In the genomic region with DNA sequence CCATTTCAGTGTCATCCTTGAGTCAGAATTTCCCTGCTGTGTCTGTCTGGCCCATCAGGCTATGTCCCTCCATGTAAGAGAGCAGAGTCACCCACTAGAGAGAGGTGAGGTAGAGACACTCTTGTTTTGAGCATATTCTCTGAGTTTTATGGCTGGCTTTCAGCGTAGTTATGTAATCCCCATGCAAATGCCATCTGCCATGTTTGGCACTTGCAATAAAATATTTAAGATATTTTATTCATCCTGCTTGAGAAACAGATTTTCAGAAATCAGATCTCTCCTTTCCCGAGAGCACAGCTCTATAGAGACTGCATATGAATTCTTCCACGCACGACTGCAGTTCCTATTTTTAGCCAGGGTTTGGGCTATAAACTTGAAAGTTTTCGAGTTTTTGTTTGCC, we compare ENCODE assay signal across 15 mouse cellular contexts.
DNase-seq lines count a peak whose midpoint lies in the region; ATAC-seq and TF ChIP-seq lines count a peak whose summit lies in the region.
"Had no signal": no experiment of that assay in that cellular context is flagged by ENCODE, and none has a peak within 500 bp of the region (broad histone marks: within the 10 kb centered on the region; RNA-seq: fewer than 3 reads in every experiment).

No protein-coding gene starts in this region.

- WGBS in limb, embryonic 14.5 days = 43% methylated on average over 5 of the region's 5 CpGs
- WGBS in limb, embryonic 10.5 days = 91% methylated on average over 5 of the region's 5 CpGs

- no peaks in the 10 kb centered on the region for H3K9me3 ChIP-seq in limb, embryonic 14.5 days (ENCODE audit: control insufficient read depth, low read length)
- no peaks in the 10 kb centered on the region for H3K9me3 ChIP-seq in limb, embryonic 10.5 days (replicated peaks)
- H3K9me3 ChIP-seq: hindbrain, embryonic 10.5 days; limb, embryonic 15.5 days; midbrain, embryonic 10.5 days had no signal

- H3K4me2 ChIP-seq in limb, embryonic 14.5 days (replicated peaks; ENCODE audit: low read depth, low read length, severe bottlenecking) = no peak overlapping the region
- H3K4me2 ChIP-seq: heart, embryonic 11.5 days; limb, embryonic 15.5 days had no signal

- no peak overlapping the region for H3K9ac ChIP-seq in limb, embryonic 14.5 days (ENCODE audit: low read depth, low read length, severe bottlenecking)
- H3K9ac ChIP-seq: limb, embryonic 15.5 days had no signal

- ATAC-seq in limb, embryonic 14.5 days (ENCODE audit: low FRiP score, low read depth) = 0 out of 2 replicates have a peak, but pooled peaks have one; percentile 34
- ATAC-seq in activated CD4-positive, CD25-positive, alpha-beta regulatory T cell, adult 4 months = no peak

- no peaks in the 10 kb centered on the region for H3K27me3 ChIP-seq in limb, embryonic 14.5 days (ENCODE audit: control insufficient read depth, insufficient read depth, low read length)
- no peaks in the 10 kb centered on the region for H3K27me3 ChIP-seq in limb, embryonic 10.5 days (ENCODE audit: low read depth, poor library complexity, severe bottlenecking)
- H3K27me3 ChIP-seq: limb, embryonic 15.5 days had no signal

- H3K4me1 ChIP-seq in limb, embryonic 14.5 days (ENCODE audit: control insufficient read depth, insufficient read depth, low read length) = 0 out of 2 replicates have a peak, but pooled peaks cover 3% of the 10 kb centered on the region
- no peaks in the 10 kb centered on the region for H3K4me1 ChIP-seq in limb, embryonic 10.5 days
- H3K4me1 ChIP-seq in cortical plate, adult 2 months (ENCODE audit: control insufficient read depth, insufficient read depth, low read length) = peaks cover 3% of the 10 kb centered on the region
- H3K4me1 ChIP-seq: hindbrain, embryonic 10.5 days; limb, embryonic 15.5 days; midbrain, embryonic 10.5 days had no signal

- TF ChIP-seq CTCF in cortical plate, adult 2 months (IDR thresholded peaks at IDR 0.05; ENCODE audit: extremely low read depth, insufficient read depth, low read length) = no peak

- no peak for TF ChIP-seq POLR2A in limb, embryonic 14.5 days (IDR thresholded peaks at IDR 0.05; ENCODE audit: borderline replicate concordance, extremely low read depth, insufficient read depth, insufficient read length)
- no peak for TF ChIP-seq POLR2A in cortical plate, adult 2 months (IDR thresholded peaks at IDR 0.05; ENCODE audit: extremely low read depth, insufficient read depth, low read length)

- H3K4me3 ChIP-seq in limb, embryonic 14.5 days (replicated peaks; ENCODE audit: low read length) = no peak overlapping the region
- no peak overlapping the region for H3K4me3 ChIP-seq in limb, embryonic 10.5 days
- H3K4me3 ChIP-seq in cortical plate, adult 2 months (ENCODE audit: insufficient read depth, low read length) = no peak overlapping the region
- H3K4me3 ChIP-seq: gastrocnemius, adult 2 months; hindbrain, embryonic 10.5 days; limb, embryonic 15.5 days; midbrain, embryonic 10.5 days had no signal

- no peak for DNase-seq in limb, embryonic 14.5 days (ENCODE audit: low spot score)
- DNase-seq in limb, embryonic 10.5 days (ENCODE audit: low spot score) = no peak
- DNase-seq in layer of hippocampus, postnatal 25 days (ENCODE audit: extremely low spot score in 1 of 2, low spot score in 1 of 2) = peak; percentile 13 to 39
- DNase-seq in telencephalon, adult 2 months (ENCODE audit: low read depth, low spot score) = peak; percentile 86
- no peak for DNase-seq in kidney, postnatal 36 days
- DNase-seq in testis, postnatal 14 days (ENCODE audit: low spot score) = no peak
- DNase-seq: gastrocnemius, adult 2 months; kidney, adult 18-20 months; thymus, postnatal 25 days had no signal

- no peak overlapping the region for H3K27ac ChIP-seq in limb, embryonic 14.5 days (replicated peaks; ENCODE audit: low read depth, low read length)
- H3K27ac ChIP-seq in limb, embryonic 10.5 days = no peak overlapping the region
- H3K27ac ChIP-seq in cortical plate, adult 2 months (ENCODE audit: insufficient read depth, low read length) = peak overlapping the region; percentile 2; the same call in 1 of the 2 replicates
- H3K27ac ChIP-seq: gastrocnemius, adult 2 months; hindbrain, embryonic 10.5 days; limb, embryonic 15.5 days; midbrain, embryonic 10.5 days had no signal

- no peaks in the 10 kb centered on the region for H3K36me3 ChIP-seq in limb, embryonic 14.5 days (ENCODE audit: control insufficient read depth, insufficient read depth, low read length)
- H3K36me3 ChIP-seq in limb, embryonic 10.5 days = no peaks in the 10 kb centered on the region
- H3K36me3 ChIP-seq: hindbrain, embryonic 10.5 days; limb, embryonic 15.5 days; midbrain, embryonic 10.5 days had no signal

Comparison
In these comparisons a context has a peak if more than half of its experiments do, and no peak if none do; other contexts are left out.
1. DNase-seq: peak in layer of hippocampus, postnatal 25 days (2 of 2) and telencephalon, adult 2 months (single experiment); none in limb, embryonic 14.5 days (single experiment), limb, embryonic 10.5 days (single experiment), kidney, postnatal 36 days (0 of 2) and testis, postnatal 14 days (single experiment).